Mouse (Mus musculus): ENCODE measurements around the gene Gm4133. TPM values are rescaled to one million over a fixed set of nuclear protein-coding genes. Genes with fewer than 3 reads are reported as not detected.
"Not testable (repeated sequence)": the region's sequence is repeated elsewhere in the genome, so short reads cannot be mapped to it uniquely, and the experiment has no call there.

Gm4133 gene
- not detected in 2 replicates for polyA plus RNA-seq (2015; fragmentation: Nextera tagmentation; extraction: Ambion mirVana)

- not testable (repeated sequence) for H3K9ac ChIP-seq (replicated peaks); H3K4me3 ChIP-seq; ATAC-seq (replicated peaks); H3K4me1 ChIP-seq; H3K4me2 ChIP-seq (replicated peaks); H3K27me3 ChIP-seq; H3K9me3 ChIP-seq; H3K27ac ChIP-seq (replicated peaks); H3K36me3 ChIP-seq
- no CpG with 5 or more reads among the region's 2 CpGs for WGBS
Measured at GRCm38 (mm10) chr7:20333965-20334364, at the start of gene Gm4133. TSS of gene Gm4133 (minus strand) at chr7:20334065.

DNA sequence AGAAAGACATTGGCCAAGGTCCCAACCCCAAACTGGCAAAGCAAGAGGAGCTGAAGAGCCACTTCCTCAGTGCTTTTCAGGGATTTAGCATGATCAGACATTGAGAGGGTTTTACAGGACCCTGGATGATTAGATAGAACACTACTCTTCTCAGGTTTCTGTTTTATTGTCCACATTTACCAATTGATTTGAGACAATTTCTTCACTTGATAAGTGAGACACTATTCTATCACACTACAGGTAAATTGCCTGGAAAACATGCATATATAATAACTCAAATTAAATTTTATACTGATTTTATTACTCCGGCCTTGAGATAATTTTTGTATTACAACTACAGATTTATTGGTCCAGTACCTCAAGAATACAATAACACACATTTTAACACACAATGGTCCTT is 41.4 kb upstream of the Gm4133 start, which contains the start of gene Gm5728:
Gene Gm5728, minus strand, starts transcription at position 101 of the 400 bp plus-strand sequence.
- H3K9ac ChIP-seq (replicated peaks); H3K4me2 ChIP-seq (replicated peaks); H3K4me1 ChIP-seq; H3K27ac ChIP-seq (replicated peaks); H3K4me3 ChIP-seq; H3K27me3 ChIP-seq; H3K9me3 ChIP-seq; H3K36me3 ChIP-seq; ATAC-seq (replicated peaks): not testable (repeated sequence)
- WGBS: no CpG with 5 or more reads among the region's 1 CpGs

Other genes starting within 250 kb of the Gm4133 start
- not detected in 2 replicates for gene Vmn1r91, start 234.4 kb downstream of the Gm4133 start, polyA plus RNA-seq (2015; fragmentation: Nextera tagmentation; extraction: Ambion mirVana)
- not detected in 2 replicates for gene Gm16442, start 211.5 kb downstream of the Gm4133 start, polyA plus RNA-seq (2015; fragmentation: Nextera tagmentation; extraction: Ambion mirVana)
- gene Vmn1r93, start 195.0 kb downstream of the Gm4133 start, polyA plus RNA-seq (2015; fragmentation: Nextera tagmentation; extraction: Ambion mirVana): not detected in 2 replicates
- not detected in 2 replicates for gene Vmn1r94, start 165.7 kb downstream of the Gm4133 start, polyA plus RNA-seq (2015; fragmentation: Nextera tagmentation; extraction: Ambion mirVana)
- not detected in 2 replicates for gene Vmn1r95, start 140.4 kb downstream of the Gm4133 start, polyA plus RNA-seq (2015; fragmentation: Nextera tagmentation; extraction: Ambion mirVana)
- not detected in 2 replicates for gene Gm6164, start 128.5 kb downstream of the Gm4133 start, polyA plus RNA-seq (2015; fragmentation: Nextera tagmentation; extraction: Ambion mirVana)
- not detected in 2 replicates for gene Gm4498, start 100.2 kb downstream of the Gm4133 start, polyA plus RNA-seq (2015; fragmentation: Nextera tagmentation; extraction: Ambion mirVana)
- not detected in 2 replicates for gene Gm5890, start 71.2 kb downstream of the Gm4133 start, polyA plus RNA-seq (2015; fragmentation: Nextera tagmentation; extraction: Ambion mirVana)
- gene Gm5728, start 41.3 kb upstream of the Gm4133 start, polyA plus RNA-seq (2015; fragmentation: Nextera tagmentation; extraction: Ambion mirVana): not detected in 2 replicates
- not detected in 2 replicates for gene Vmn1r100, start 83.9 kb upstream of the Gm4133 start, polyA plus RNA-seq (2015; fragmentation: Nextera tagmentation; extraction: Ambion mirVana)
- not detected in 2 replicates for gene Vmn1r101, start 108.5 kb upstream of the Gm4133 start, polyA plus RNA-seq (2015; fragmentation: Nextera tagmentation; extraction: Ambion mirVana)
- not detected in 2 replicates for gene Gm10670, start 140.9 kb upstream of the Gm4133 start, polyA plus RNA-seq (2015; fragmentation: Nextera tagmentation; extraction: Ambion mirVana)
- not detected in 2 replicates for gene Vmn1r103, start 176.5 kb upstream of the Gm4133 start, polyA plus RNA-seq (2015; fragmentation: Nextera tagmentation; extraction: Ambion mirVana)
- not detected in 2 replicates for gene Vmn1r104, start 199.8 kb upstream of the Gm4133 start, polyA plus RNA-seq (2015; fragmentation: Nextera tagmentation; extraction: Ambion mirVana)
- not detected in 2 replicates for gene Gm5726, start 211.7 kb upstream of the Gm4133 start, polyA plus RNA-seq (2015; fragmentation: Nextera tagmentation; extraction: Ambion mirVana)
- gene Gm4141, start 242.2 kb upstream of the Gm4133 start, polyA plus RNA-seq (2015; fragmentation: Nextera tagmentation; extraction: Ambion mirVana): not detected in 2 replicates

All from forebrain, embryonic 15.5 days (tissue).